Mouse (Mus musculus): Measurements from ENCODE around the gene Sult2a7.

Sult2a7 gene

GRCm38 (mm10) chr7:14494130-14494529 lies at the start of gene Sult2a7:
Gene Sult2a7 (minus strand): TSS chr7:14494230.
- in situ Hi-C loops (cut with MboI, MseI): no loop called here

DNA sequence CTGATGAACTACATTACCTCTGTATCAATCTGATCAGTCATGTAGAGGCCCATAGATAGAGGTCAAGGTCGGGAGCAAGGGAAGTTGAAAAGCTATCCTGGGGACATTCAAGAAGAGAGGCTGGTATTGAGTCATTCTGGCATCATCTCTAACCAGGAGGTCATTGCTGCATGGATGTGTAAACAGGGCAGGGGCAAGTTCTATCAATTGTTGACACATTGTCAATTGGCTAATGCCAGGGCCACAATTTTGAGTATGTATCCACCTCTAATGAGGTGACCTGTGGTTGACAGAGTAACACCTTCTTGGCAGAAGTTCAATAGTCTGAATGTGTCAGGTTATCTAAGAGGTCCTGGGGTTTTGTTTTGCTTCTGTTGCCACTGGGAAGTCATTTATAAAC lies 31.2 kb upstream of the Sult2a7 start:
- in situ Hi-C loops (cut with MboI, MseI): no loop called here

GRCm38 (mm10) chr7:14522636-14523035 lies 28.6 kb upstream of the Sult2a7 start:
- in situ Hi-C loops (cut with MboI, MseI): no loop called here

- in situ Hi-C loops (cut with MboI, MseI): no loop called here
Observed at GRCm38 (mm10) chr7:14518301-14518700, 24.3 kb upstream of the Sult2a7 start.

GRCm38 (mm10) chr7:14492886-14493285 lies 1.1 kb downstream of the Sult2a7 start:
- in situ Hi-C loops (cut with MboI, MseI): no loop called here

DNA sequence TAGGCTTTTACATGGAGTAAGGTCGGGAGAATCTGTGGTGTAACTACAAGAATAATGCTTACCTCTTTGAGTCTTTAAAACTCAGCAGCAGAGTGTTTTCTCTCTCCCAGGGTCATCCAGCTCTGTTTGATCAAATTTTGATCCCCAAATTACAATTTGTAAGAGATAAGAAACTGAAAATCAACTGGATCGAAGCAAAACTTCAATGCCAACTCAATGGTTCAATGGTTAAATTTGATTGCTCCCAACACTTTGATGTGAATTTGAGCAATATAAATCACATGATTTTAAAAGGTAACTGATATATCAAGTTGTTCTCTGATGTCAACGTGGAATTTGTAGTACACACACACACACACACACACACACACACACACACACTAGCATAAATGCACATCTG lies 47.5 kb downstream of the Sult2a7 start, which contains the start of gene Sult2a8:
TSS of gene Sult2a8 (minus strand) at position 236 of the 400 bp plus-strand sequence.
- in situ Hi-C loops (cut with MboI, MseI): no loop called here

- in situ Hi-C loops (cut with MboI, MseI): no loop called here
Observed at GRCm38 (mm10) chr7:14439581-14439980, 54.4 kb downstream of the Sult2a7 start.

DNA sequence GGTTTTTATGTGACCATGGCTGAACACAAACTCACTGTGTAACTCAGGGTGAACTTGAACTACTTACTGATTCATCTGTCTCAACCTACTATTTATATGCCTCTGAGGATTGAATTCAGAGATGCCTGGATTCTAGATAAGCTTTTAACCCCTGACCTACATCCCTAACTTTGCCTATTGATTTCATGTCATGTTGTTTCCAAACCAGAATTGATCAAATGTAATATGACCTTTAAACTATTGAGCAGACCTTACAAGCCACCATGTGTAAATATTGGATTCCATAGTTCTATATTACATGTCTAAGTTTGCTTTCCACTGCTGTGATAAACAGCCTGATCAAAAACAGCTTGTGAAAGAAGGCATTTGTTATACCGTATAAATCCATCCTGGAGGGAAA lies 55.5 kb downstream of the Sult2a7 start:
- in situ Hi-C loops (cut with MboI, MseI): no loop called here

DNA sequence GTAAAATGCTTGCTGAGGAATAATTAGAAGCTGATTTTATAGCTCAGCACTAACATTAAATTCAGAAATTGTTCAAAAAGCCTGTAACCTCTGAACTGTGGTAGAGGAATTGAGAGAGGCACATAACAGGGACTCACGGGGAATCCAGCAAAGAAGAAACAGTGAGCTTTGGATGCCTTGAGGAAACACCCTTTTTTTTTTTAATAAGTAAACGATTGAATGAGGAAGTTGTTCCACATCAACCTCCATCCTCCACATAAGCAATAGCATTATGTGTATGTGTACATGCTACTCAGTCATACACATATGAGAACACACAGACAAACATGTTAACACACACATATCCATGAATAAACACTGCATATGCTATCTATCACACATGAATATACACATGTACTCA lies 56.0 kb downstream of the Sult2a7 start:
- in situ Hi-C loops (cut with MboI, MseI): no loop called here
